Mouse (Mus musculus) liver, embryonic 11.5 days (tissue): ENCODE measurements at regions not wholly inside any gene's neighbourhood (a gene's known extent, or its start where the extent isn't known, plus 50 kb on each side); places are given as distances from the start of the nearest gene placed in this dataset.

Source experiments
- ATAC-seq: fragments of 200-750 bp; cut with Nextera tagmentation; replicated peaks from 2 replicates; pipeline ENCODE4 v1.8.0; 2017; ENCODE audit warnings: moderate number of reproducible peaks, mild to moderate bottlenecking, moderate TSS enrichment, moderate library complexity; ENCODE audit not compliant: low FRiP score
- DNase-seq: peaks from one replicate; pipeline ENCODE4 v3.0.0-alpha.2; 2017; ENCODE audit warnings: low spot score
- H3K27ac ChIP-seq: fragments of 300-500 bp; sonication (generic); 2 replicates; pipeline ENCODE4 v1.5.1; 2014; ENCODE audit warnings: mild to moderate bottlenecking, low read depth, low read length, control low read depth
- H3K27me3 ChIP-seq: fragments of 300-500 bp; sonication (generic); replicated peaks from 2 replicates; pipeline ENCODE4 v1.6.1; 2014; ENCODE audit warnings: low read length, mixed read lengths; ENCODE audit not compliant: control insufficient read depth, insufficient read depth
- H3K36me3 ChIP-seq: fragments of 300-500 bp; sonication (generic); 2 replicates; pipeline ENCODE4 v1.6.1; 2014; ENCODE audit warnings: mild to moderate bottlenecking, low read length, moderate library complexity, mixed read lengths; ENCODE audit not compliant: control insufficient read depth, insufficient read depth
- H3K4me1 ChIP-seq: fragments of 300-500 bp; sonication (generic); replicated peaks from 2 replicates; pipeline ENCODE4 v1.6.1; 2014; ENCODE audit warnings: low read length, mixed read lengths; ENCODE audit not compliant: control insufficient read depth, insufficient read depth
- H3K4me2 ChIP-seq: fragments of 300-500 bp; sonication (generic); 2 replicates; pipeline ENCODE4 v1.6.1; 2014; ENCODE audit warnings: mild to moderate bottlenecking, control low read depth, moderate library complexity
- H3K4me3 ChIP-seq: fragments of 300-500 bp; sonication (generic); 2 replicates; pipeline ENCODE4 v1.5.1; 2014; ENCODE audit warnings: low read depth, low read length, control low read depth
- H3K9ac ChIP-seq: fragments of 300-500 bp; sonication (generic); 2 replicates; pipeline ENCODE4 v1.6.1; 2014; ENCODE audit warnings: low read depth, low read length, control low read depth
- H3K9me3 ChIP-seq: fragments of 300-500 bp; sonication (generic); 2 replicates; pipeline ENCODE4 v1.6.1; 2016; ENCODE audit warnings: low read length, inconsistent platforms, mixed read lengths; ENCODE audit not compliant: control insufficient read depth
- WGBS: fragments of 180-500 bp; shearing (Covaris S2); extraction: QIAGEN DNeasy Blood & Tissue Kit; methylation state at CpG from one replicate; pipeline ENCODE4 v1.1.7; 2014; 5-methylcytosine and 5-hydroxymethylcytosine counted together

- ATAC-seq (no peak), DNase-seq (no peak)
- Histone ChIP-seq H3K27me3 (no peaks in the 10 kb centered on the region), H3K27ac (no peak overlapping the region), H3K9me3 (no peaks in the 10 kb centered on the region), H3K4me3 (no peak overlapping the region), H3K4me1 (peaks cover 14% of the 10 kb centered on the region), H3K9ac (no peak overlapping the region), H3K4me2 (no peak overlapping the region), H3K36me3 (no peaks in the 10 kb centered on the region)
- WGBS: 78% methylated on average over 10 of the region's 10 CpGs
Observed at GRCm38 (mm10) chr2:166398156-166398555, 242.7 kb upstream of the Sulf2 start.

DNA sequence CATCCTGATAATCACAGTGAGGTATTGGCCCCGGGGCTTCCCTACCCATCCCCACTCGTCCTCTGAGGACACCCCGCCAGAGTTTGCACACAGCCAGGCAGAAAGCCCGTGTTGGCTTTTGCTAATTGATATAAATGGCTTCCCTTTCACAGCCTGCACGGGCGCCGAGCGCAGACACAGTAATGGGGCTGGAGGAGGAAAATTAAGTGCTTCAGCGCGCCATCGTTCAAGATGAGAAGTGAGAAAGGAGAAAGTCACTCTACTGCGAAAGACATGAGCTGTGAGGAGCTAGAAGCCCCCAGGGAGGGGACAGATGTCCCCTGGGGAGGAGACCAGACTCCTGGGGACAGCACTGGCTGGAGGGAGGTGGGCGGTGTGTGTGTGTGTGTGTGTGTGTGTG lies 239.2 kb upstream of the Sulf2 start:
- no peak overlapping the region for H3K9ac ChIP-seq
- 70% methylated on average over 13 of the region's 13 CpGs for WGBS
- no peaks in the 10 kb centered on the region for H3K9me3 ChIP-seq
- H3K27ac ChIP-seq: no peak overlapping the region
- no peaks in the 10 kb centered on the region for H3K27me3 ChIP-seq
- no peak overlapping the region for H3K4me2 ChIP-seq
- H3K4me3 ChIP-seq: no peak overlapping the region
- H3K4me1 ChIP-seq: peaks cover 13% of the 10 kb centered on the region
- no peak for ATAC-seq
- H3K36me3 ChIP-seq: no peaks in the 10 kb centered on the region
- no peak for DNase-seq

- H3K36me3 ChIP-seq: no peaks in the 10 kb centered on the region
- H3K9me3 ChIP-seq: no peaks in the 10 kb centered on the region
- no peaks in the 10 kb centered on the region for H3K4me1 ChIP-seq
- no peak overlapping the region for H3K9ac ChIP-seq
- H3K27me3 ChIP-seq: no peaks in the 10 kb centered on the region
- no peak overlapping the region for H3K4me2 ChIP-seq
- WGBS: 60% methylated on average over 5 of the region's 5 CpGs
- H3K4me3 ChIP-seq: no peak overlapping the region
- ATAC-seq (no peak), DNase-seq (no peak)
- H3K27ac ChIP-seq: no peak overlapping the region
Observed at GRCm38 (mm10) chr2:166391176-166391575, 235.7 kb upstream of the Sulf2 start.

DNA sequence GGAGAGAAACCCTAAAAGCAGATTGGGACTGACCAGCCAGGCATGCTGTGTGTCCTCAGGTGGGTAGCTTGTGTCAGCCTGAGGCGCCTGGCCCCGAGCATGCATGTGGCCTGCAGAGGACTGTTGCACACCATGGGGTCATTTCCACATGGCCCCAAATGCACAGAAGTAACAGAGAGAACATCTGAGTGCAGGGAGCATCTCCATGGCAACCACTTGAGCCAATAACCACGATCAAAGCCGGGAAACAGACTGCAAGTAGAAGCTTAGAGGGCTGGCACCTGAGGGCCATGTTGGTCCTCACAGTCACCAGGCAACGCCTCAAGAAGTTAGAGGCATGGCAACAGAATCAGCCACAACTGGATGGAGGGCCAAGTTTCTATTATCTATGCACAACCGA lies 232.6 kb upstream of the Sulf2 start:
- no peak for DNase-seq
- Histone ChIP-seq H3K4me3 (no peak overlapping the region), H3K4me1 (no peaks in the 10 kb centered on the region), H3K9me3 (no peaks in the 10 kb centered on the region), H3K36me3 (no peaks in the 10 kb centered on the region), H3K27me3 (no peaks in the 10 kb centered on the region), H3K4me2 (no peak overlapping the region), H3K27ac (no peak overlapping the region), H3K9ac (no peak overlapping the region)
- no peak for ATAC-seq
- WGBS: 60% methylated on average over 6 of the region's 6 CpGs

DNA sequence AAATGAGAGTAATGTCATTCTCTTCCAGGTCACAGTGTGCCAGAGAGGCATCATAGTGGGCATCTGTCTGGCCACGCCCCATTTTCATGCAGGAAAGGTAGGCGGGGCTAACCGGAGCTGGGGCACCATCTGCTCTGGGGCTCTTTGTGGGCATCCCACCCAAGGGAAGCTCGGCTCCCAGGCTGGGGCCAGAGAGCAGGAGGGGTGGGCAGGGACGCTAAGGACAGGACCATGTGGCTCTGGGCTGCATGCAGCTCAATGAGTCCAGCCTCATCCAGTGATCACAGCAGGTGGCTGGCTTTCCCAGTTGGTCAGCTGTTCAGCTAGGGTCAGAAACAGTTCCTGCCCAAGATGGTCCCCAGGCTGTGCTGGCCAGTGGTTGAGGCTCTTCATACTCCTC lies 231.4 kb upstream of the Sulf2 start:
- no peak overlapping the region for H3K27ac ChIP-seq
- H3K4me2 ChIP-seq: no peak overlapping the region
- H3K4me3 ChIP-seq: no peak overlapping the region
- H3K36me3 ChIP-seq: no peaks in the 10 kb centered on the region
- WGBS: 62% methylated on average over 5 of the region's 5 CpGs
- DNase-seq (no peak), ATAC-seq (no peak)
- H3K4me1 ChIP-seq: no peaks in the 10 kb centered on the region
- H3K9me3 ChIP-seq: no peaks in the 10 kb centered on the region
- no peaks in the 10 kb centered on the region for H3K27me3 ChIP-seq
- no peak overlapping the region for H3K9ac ChIP-seq

- Histone ChIP-seq H3K36me3 (no peaks in the 10 kb centered on the region), H3K4me1 (no peaks in the 10 kb centered on the region), H3K4me3 (no peak overlapping the region), H3K4me2 (no peak overlapping the region), H3K9me3 (no peaks in the 10 kb centered on the region), H3K27ac (no peak overlapping the region), H3K9ac (no peak overlapping the region), H3K27me3 (no peaks in the 10 kb centered on the region)
- DNase-seq: no peak
- no peak for ATAC-seq
- 56% methylated on average over 6 of the region's 6 CpGs for WGBS
Observed at GRCm38 (mm10) chr2:166384583-166384982, 229.1 kb upstream of the Sulf2 start.

DNA sequence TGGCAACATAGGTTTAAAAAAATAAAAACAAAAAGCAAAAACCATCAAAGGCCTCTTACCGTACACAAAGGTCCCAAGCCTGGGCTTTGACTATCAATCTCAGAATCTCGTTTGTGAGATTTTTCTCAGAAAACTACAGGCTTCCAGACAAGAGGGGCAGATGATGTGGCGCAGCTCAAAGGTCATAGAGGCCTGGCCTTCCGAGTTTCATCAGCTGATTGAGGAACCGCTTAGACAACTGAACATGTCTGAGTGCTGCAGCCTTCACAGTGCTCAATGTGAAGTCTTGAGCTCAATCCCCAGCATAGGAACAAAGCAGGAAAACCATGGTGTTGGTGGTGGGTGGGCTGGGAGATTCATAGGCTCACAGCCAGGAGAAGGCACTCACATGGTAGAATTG lies 227.9 kb upstream of the Sulf2 start:
- Histone ChIP-seq H3K27ac (no peak overlapping the region), H3K9me3 (no peaks in the 10 kb centered on the region), H3K4me3 (no peak overlapping the region), H3K9ac (no peak overlapping the region), H3K4me2 (no peak overlapping the region), H3K27me3 (no peaks in the 10 kb centered on the region), H3K36me3 (no peaks in the 10 kb centered on the region), H3K4me1 (no peaks in the 10 kb centered on the region)
- 77% methylated on average over 5 of the region's 5 CpGs for WGBS
- ATAC-seq: no peak
- no peak for DNase-seq

- DNase-seq: no peak
- H3K4me3 ChIP-seq: no peak overlapping the region
- H3K36me3 ChIP-seq: no peaks in the 10 kb centered on the region
- no peaks in the 10 kb centered on the region for H3K4me1 ChIP-seq
- no peaks in the 10 kb centered on the region for H3K9me3 ChIP-seq
- WGBS: 71% methylated on average over 7 of the region's 7 CpGs
- H3K9ac ChIP-seq: no peak overlapping the region
- no peak for ATAC-seq
- H3K27me3 ChIP-seq: no peaks in the 10 kb centered on the region
- H3K4me2 ChIP-seq: no peak overlapping the region
- H3K27ac ChIP-seq: no peak overlapping the region
Observed at GRCm38 (mm10) chr2:166382180-166382579, 226.7 kb upstream of the Sulf2 start.

DNA sequence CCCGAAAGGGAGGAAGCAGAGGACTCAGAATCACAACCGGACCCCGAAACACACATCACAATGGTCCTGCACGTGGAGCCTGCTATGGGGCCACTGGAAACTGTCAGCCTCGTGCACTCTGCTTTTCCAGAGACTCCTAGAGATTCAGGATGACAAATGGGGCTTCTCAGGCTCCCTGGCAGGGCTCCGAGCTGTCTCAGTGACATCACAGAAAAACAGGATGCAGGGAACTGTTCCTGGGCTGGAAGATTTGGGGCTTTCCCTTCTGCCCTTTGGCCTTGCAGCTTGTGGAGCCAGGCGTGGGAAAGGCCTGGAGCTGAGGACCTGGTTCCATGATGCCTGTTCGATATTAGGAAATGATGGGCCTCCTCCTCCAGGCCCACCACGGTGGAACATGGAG lies 225.4 kb upstream of the Sulf2 start:
- Histone ChIP-seq H3K9me3 (no peaks in the 10 kb centered on the region), H3K4me3 (no peak overlapping the region), H3K9ac (no peak overlapping the region), H3K4me2 (no peak overlapping the region), H3K4me1 (no peaks in the 10 kb centered on the region), H3K27ac (no peak overlapping the region), H3K36me3 (no peaks in the 10 kb centered on the region), H3K27me3 (no peaks in the 10 kb centered on the region)
- 65% methylated on average over 9 of the region's 9 CpGs for WGBS
- ATAC-seq (no peak), DNase-seq (no peak)
